Mouse (Mus musculus) thymus, adult 18-20 months (tissue): ENCODE data around the gene Usp29.
"Not testable (repeated sequence)": the region's sequence is repeated elsewhere in the genome, so short reads cannot be mapped to it uniquely, and the experiment has no call there.

ENCODE experiments used
- DNase-seq, 2 experiments: peaks; one replicate each; pipeline ENCODE4 v3.0.0; 2022; ENCODE audit warnings: mixed read lengths in 2 of 2

Usp29 gene

DNA sequence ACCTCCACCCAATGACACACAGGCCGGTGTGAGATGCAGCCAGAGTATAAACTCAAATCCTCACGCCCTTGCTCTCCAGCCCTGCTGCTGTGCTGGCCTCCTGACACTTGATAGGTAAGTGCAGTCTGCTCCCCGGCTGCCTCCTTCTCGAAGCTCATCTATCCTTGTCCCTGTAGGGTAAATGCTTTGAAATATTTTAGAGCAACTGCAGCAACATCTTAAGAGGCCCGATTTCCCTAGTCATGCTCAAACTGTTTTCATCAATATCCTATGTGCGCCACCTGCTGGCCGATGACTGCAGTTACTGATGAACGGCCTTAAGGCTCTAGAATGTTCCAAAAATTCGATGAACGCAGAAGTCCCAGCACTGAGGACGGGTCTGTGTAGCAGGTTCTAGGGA lies 206.7 kb downstream of the Usp29 start:
- peak in 1 of 2 experiments; percentile 13 for DNase-seq

DNA sequence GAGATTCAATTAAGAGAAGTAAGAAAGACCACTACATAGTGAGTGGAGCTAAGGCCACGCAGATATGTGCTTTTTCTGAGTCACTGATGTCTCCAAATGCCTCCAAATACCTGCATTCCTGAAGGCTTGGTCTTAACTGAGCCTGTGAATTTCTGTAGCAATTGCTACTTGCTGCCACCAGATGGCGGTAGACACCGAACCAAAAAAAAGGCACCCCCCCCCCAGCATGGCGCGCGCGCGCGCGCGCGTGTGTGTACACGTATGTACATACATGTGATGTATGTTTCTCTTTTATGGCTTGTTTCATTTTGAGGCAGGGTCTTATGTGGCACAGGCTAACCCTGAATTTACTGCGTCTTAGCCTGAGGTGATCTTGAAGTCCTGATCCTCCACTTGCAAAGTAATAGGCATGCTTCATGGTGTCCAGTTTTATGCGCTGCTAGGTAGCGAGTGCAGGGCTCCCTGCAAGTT lies 210.4 kb downstream of the Usp29 start:
- no peak for DNase-seq

DNA sequence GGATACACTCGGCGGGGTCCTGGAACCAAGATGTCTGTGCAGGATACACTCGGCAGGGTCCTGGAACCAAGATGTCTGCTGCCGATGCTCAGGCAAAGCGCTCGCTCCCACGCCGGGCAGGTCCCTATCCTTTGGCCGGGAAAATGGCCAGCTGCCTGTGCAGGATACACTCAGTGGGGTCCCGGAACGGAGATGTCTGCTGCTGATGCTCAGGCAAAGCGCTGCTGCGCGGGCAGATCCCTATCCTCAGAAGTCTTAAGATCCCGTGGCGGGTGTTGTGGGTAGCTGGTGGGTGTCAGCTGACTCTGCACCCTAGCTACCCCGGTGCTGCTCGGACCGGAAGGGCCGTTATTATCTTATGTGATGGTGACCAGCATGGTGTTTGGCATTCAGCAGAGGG lies 217.7 kb downstream of the Usp29 start:
- not testable (repeated sequence) for DNase-seq

DNA sequence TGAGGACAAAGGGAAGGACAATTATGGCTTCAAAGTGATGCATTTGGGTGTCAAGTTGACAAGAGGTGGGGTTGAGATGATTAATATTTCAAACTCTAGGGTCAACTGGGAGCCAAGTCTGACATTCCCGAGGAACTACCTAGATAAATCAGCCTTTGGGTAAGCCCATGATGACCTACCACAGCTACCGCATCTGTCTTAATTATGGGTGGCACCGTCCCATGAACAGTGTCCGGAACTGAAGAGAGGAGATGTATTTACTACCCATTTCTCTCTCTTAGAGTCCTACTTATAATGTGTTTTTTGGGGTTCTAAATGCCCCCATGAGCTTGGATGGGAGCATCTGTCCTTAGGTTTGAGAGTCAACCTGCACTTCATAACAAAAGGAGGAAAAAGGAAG lies 226.2 kb downstream of the Usp29 start:
- no peak for DNase-seq

DNA sequence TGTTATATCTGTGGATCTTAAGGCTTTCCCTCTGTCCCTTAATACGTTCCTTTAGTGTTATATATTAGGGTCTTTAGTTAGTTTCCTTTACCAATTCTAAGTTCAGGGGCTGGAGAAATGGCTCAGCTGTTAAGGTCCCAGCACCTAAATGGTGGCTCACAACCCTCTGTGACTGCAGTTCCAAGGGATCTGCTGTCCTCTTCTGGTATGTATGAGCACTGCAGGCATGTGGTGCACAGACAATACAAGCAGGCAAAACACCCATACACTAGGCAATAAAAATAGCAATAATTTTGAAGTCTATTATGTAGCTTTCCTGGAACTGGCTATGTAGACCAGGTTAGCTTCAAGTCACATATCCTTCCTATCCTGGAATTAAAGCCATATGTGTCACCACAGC lies 228.2 kb downstream of the Usp29 start:
- no peak for DNase-seq

DNA sequence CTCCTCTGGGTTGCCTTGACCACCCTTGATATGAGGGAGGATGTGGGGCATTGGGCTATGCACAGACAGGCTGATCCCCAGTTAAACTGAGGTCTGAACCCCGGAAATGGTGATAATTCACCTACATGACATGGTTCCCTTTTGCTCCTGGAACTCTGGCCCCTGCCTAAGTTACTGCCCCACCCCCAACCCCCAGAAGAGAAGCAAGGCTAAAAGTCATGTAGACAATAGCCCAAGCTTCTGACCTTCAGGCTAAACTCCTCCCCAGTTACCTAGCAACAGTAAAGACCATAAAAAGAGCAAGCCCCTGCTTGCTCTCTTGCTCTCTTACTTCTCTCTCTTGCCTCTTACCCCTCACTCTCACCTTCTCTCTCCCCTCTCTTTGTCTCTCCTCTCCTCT lies 243.2 kb downstream of the Usp29 start:
- DNase-seq: no peak

DNA sequence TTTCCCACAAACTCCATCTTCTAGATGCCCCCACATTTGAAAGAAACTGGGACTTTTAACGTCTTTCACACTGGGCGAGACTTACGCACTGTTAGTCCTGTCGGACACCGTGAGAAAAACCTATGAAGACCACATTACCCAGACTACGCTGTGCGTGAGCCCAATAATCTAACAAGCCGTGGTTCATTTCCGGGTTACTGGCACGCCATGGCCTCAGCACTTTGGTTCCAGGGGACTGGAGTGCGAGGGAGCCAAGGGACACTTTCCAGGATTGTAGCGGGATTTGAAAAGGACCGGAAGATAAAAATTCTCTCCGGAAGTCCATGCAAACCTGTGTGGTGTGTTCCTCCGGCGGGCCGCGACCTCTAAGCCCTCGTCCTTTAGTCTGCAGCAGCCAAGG lies 246.5 kb downstream of the Usp29 start:
- DNase-seq: no peak

DNA sequence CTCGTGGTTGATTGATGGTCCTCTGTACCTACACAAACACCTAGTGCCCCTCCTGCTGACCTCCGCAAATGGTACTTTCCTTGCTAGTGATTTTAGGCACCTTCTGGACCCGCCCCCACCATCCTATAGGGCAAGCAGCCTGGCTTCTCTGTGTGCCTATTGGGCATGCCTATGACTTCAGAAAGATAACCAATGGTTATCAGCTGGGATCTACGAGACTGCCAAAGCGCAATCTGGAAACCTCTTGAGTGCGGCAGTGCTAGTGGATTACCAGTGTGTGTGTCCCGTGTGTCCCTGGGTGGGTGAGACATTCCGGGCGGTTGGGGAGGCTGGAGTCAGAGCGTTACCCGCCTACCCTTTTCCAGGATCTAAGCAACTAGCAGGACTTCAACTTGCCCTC lies 264.9 kb downstream of the Usp29 start, which contains the start of gene Aurkc:
TSS of gene Aurkc (plus strand) at position 50 of the 400 bp plus-strand sequence.
- DNase-seq: not testable (repeated sequence)

DNA sequence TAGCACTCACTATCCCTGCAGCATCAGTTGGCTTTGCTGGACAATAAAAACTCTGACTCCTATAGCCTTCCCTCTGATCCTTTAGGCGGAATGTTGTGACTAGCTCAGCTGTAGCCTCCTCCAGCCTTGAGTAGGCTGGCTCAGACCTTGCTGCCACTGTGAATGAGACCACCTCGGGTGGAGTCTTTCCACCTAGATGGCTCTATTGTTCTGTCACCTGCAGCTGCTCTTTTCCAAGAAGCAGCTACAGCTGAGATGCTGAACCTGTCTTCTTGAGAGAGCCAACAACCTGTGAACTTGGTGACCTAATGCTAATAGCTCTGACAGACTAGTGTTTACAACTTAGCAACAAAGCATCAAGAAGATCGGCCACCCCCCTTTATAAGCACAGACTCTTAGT lies 268.5 kb downstream of the Usp29 start:
- DNase-seq: not testable (repeated sequence)

DNA sequence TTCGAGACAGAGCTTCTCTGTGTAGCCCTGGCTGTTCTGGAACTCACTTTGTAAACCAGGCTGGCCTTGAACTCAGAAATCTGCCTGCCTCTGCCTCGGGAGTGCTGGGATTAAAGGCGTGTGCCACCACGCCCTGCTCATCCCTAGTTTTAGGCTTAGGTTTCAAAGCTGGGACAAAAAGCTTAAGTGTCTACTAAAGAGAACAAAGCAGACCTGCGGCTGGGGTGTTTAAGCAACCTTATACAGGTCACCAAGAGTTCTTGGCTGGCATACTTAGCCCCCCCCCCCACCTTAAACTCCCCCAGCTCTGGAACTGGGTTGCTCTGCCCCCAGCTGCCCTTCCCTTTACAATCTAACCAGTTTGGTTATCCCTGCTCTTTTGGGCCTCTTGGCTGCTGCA lies 275.1 kb downstream of the Usp29 start:
- DNase-seq: not testable (repeated sequence)
